Mouse (Mus musculus) lung, postnatal 14 days (tissue): ENCODE data around the gene Egfl7.

Source experiments
- DNase-seq: peaks from one replicate; pipeline ENCODE4 v3.0.0; 2021

The Egfl7 gene

GRCm38 (mm10) chr2:26617928-26618327 is 38.1 kb downstream of the Egfl7 start:
- DNase-seq, result no peak

GRCm38 (mm10) chr2:26621246-26621645 is 41.4 kb downstream of the Egfl7 start:
- no peak for DNase-seq

DNA sequence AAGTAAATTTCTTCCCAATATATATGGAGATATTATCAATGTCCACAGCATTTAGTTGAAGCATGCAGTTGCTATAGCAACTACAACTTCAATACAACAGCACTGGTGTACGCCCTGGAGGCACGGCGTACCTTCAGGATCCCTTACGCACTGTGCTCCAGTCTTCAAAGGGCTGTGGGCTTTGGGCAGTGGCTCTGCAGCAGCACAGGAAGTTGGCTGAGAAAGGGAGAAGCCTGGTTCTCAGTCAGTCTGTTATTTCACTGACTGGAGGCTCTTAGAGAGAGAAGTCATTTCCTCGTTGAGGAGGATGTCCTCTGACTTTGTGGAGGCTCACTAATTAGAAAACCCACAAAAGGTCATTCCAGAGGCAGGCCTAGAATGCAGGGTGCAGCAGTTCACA is 43.2 kb downstream of the Egfl7 start:
- DNase-seq, result no peak

DNA sequence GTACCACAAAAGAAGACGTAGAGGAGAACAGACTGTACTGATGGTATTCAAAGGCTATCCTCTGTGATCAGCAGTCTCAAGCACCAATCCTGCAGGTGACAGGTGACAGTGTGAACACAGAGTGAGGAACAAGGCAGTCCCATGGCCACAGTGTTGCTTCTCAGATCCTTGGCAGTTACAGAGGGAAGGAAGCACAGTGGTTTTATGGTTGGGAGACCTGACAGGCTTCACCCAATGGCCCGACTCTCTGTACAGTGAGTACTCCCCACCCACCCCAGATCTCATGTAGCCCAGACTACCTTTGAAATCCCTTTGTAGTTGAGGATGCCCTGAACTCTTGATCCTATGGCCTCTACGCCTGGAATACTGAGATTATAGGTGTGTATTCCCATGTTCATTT is 45.6 kb downstream of the Egfl7 start:
- DNase-seq, result no peak

GRCm38 (mm10) chr2:26626081-26626480 is 46.3 kb downstream of the Egfl7 start:
- no peak for DNase-seq

GRCm38 (mm10) chr2:26627921-26628739 is 48.3 kb downstream of the Egfl7 start, which contains the start of gene Fam69b:
Gene Fam69b (plus strand): TSS chr2:26628457.
- peak; percentile 71 for DNase-seq

GRCm38 (mm10) chr2:26628792-26629437 is 49.1 kb downstream of the Egfl7 start:
- DNase-seq, result no peak

- no peak for DNase-seq
Measured at GRCm38 (mm10) chr2:26632541-26633395, 53.0 kb downstream of the Egfl7 start.

- no peak for DNase-seq
Measured at GRCm38 (mm10) chr2:26633953-26634530, 54.2 kb downstream of the Egfl7 start.

GRCm38 (mm10) chr2:26634629-26635488 is 55.0 kb downstream of the Egfl7 start:
- no peak for DNase-seq

GRCm38 (mm10) chr2:26635489-26636324 is 55.9 kb downstream of the Egfl7 start:
- no peak for DNase-seq

DNA sequence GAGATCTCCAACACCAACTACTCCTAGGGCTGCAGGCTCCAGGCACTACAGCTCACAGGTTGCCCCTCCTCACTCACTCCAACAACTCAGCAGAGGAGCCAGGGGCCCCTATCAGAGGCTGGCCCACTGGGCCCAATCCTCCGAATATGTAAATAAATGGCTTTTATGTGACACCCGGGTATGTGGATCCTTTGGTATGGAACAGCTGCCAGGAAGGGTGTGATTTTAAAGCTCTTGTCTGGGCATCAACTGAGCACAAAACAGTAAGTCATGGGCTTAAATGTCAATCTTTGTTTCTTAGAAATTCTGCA is 56.5 kb downstream of the Egfl7 start:
- no peak for DNase-seq

DNA sequence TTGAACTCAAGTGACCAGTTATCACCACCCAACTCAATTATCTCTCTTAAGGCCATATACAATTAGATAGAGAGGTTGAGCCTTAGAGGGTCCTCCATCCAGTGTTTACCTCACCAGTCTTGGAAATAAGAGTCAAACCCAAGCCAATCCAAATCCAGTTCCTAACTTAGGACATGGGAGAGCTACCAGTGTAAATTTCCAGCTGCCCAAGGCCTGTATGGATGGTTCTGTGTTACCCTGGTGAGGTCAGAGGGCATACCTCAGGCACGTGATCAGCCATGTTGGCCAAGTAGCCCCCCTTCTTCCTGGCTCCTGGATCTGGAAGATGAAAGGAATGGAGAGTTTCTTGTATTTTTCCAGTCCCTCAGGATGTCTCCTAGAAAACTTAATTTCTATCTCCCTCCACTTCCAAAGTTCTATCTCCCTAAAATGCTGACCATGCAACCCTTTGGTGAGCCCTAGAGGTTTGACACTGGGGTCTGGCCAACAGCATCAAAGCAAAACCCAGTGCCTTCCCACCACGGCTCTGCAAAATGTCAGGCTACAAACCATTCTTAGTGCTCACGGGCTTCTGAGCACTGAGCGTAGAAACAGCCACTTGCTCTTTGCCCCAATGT is 57.6 kb downstream of the Egfl7 start:
- no peak for DNase-seq

GRCm38 (mm10) chr2:26638039-26638438 is 58.2 kb downstream of the Egfl7 start:
- DNase-seq, result no peak

- DNase-seq, result no peak
Measured at GRCm38 (mm10) chr2:26638572-26638971, 58.8 kb downstream of the Egfl7 start.

DNA sequence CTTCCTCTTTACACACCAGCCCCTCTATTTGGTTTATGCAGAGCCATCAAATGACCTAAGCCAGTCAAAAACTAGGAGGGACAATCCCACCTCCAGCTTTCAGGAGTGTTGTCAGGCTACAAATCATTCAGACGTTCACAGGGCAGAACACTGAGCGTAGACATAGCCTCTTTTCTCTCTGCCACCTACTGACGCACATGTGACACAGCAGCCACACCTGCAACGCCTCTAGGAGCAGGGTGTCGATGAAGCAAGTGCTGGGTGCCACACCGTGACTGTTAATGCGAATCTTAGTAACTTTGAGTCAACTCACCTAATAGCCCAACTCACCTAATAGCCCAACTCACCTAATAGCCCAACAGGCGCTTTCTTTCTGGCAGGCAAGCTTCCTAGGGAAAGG is 59.3 kb downstream of the Egfl7 start:
- peak; percentile 60 for DNase-seq

GRCm38 (mm10) chr2:26639838-26640830 is 60.3 kb downstream of the Egfl7 start:
- DNase-seq, result peak; percentile 99

DNA sequence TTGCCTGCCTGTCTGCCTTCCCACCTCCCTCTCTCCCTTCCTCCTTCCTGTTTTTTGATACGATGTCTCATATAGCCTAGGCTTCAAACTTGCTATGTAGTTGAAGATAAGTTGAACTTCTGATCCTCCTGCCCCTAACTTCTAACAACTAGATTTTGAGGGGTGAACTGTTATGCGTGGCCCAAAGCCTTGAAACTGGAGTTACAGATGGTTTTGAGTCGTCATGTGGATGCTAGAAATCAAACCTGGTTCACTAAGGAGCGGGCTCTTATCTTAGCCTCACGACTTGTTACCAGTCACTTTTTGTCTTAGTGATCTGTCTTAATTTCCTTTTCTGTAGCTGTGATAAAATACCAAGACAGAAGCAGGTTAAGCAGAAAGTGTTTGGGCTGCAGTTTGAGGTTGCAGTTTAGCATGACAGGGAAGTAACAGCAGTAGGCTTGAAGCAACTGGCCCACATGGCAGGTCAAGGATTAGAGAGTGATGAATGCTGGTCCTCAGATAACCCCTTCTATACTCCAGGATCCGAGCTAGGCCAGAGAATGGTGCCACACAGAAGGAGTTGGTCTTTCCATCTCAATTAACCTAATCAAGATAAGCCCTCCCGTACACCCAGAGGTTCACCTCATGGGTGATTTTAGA is 61.3 kb downstream of the Egfl7 start:
- no peak for DNase-seq
